Mouse (Mus musculus) heart, postnatal 0 days (tissue): ENCODE measurements around the gene Ablim1.

Source experiments
- CTCF ChIP-seq: IDR thresholded peaks from 2 replicates; pipeline ENCODE4 v1.5.1; 2016; ENCODE audit warnings: antibody characterized with exemption, control low read depth, low read depth
- EP300 ChIP-seq: IDR thresholded peaks from 2 replicates; pipeline ENCODE4 v1.6.1; 2016; ENCODE audit warnings: antibody characterized with exemption, low read depth

DNA sequence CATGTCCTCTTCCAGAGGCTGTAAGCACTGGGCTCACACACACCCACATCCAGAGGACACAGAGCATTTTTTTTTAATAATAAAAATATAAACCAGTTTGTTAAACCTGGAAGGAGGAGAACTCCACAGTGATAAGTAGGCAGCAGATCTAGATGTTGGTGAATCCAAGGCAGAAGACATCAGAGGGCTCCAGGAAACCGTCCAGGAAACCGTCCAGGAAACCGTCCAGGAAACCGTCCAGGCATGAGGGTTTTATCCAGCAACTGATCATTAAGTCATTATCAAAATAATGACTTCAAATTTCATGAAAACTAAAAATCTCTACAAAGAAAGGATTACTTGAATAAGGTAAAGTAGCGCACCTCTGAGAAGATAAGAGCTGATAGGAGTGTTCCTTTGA, 65.9 kb downstream of the Ablim1 start:
- TF ChIP-seq EP300 (no peak), CTCF (no peak)
